8 mouse cellular contexts compared by ENCODE assay signal in genomic region chr2:68873653-68874441, GRCm38 (mm10). TPM values are rescaled to one million over a fixed set of nuclear protein-coding genes. Genes with fewer than 3 reads are reported as not detected.
DNase-seq lines count a peak whose midpoint lies in the region; ATAC-seq and TF ChIP-seq lines count a peak whose summit lies in the region.

No protein-coding gene starts in this region.

- peak overlapping the region; percentile 49 for H3K4me2 ChIP-seq in heart, embryonic 11.5 days

- TF ChIP-seq CTCF in small intestine, adult 2 months (IDR thresholded peaks at IDR 0.05; ENCODE audit: extremely low read depth, insufficient read length, insufficient replicate concordance, low read depth, low read length), result no peak

- no peak for TF ChIP-seq POLR2A in small intestine, adult 2 months (IDR thresholded peaks at IDR 0.05; ENCODE audit: low read depth, low read length)

- peaks cover 30% of the 10 kb centered on the region for H3K4me1 ChIP-seq in heart, embryonic 11.5 days (ENCODE audit: control insufficient read depth, insufficient read depth, low read length)
- peaks cover 33% of the 10 kb centered on the region for H3K4me1 ChIP-seq in small intestine, adult 2 months (ENCODE audit: control insufficient read depth, insufficient read depth, insufficient read length, low read length)

- DNase-seq in heart, postnatal 25 days (ENCODE audit: low spot score), result no peak
- peak; percentile 64 to 66 for DNase-seq in right cerebral cortex, adult 2 months (ENCODE audit: low spot score in 2 of 2)
- no peak for DNase-seq in right cerebral cortex, postnatal 4 days
- peak; percentile 32 for DNase-seq in induced T-regulatory cell, adult 2 months (ENCODE audit: low read depth)
- no peak for DNase-seq in retina, postnatal 1 day
- no peak for DNase-seq in cerebellum, adult 11-12 months

- H3K9me3 ChIP-seq in heart, embryonic 11.5 days (replicated peaks; ENCODE audit: control insufficient read depth, low read length), result 0 out of 2 replicates have a peak, but pooled peaks cover 3% of the 10 kb centered on the region

- ATAC-seq in heart, embryonic 11.5 days (replicated peaks; ENCODE audit: insufficient number of reproducible peaks, low FRiP score, low TSS enrichment), result no peak

- no peak overlapping the region for H3K9ac ChIP-seq in heart, embryonic 11.5 days (ENCODE audit: low read depth, low read length)

- WGBS in heart, embryonic 11.5 days (ENCODE audit: insufficient replicate concordance), result 37% methylated on average over 15 of the region's 15 CpGs
- WGBS in small intestine, adult 2 months, result 28% methylated on average over 15 of the region's 15 CpGs

- H3K4me3 ChIP-seq in heart, embryonic 11.5 days (ENCODE audit: low read depth, low read length), result no peak overlapping the region
- no peak overlapping the region for H3K4me3 ChIP-seq in small intestine, adult 2 months (ENCODE audit: low read depth, low read length)

- no peaks in the 10 kb centered on the region for H3K36me3 ChIP-seq in heart, embryonic 11.5 days (ENCODE audit: control insufficient read depth, insufficient read depth, low read length)
- no peaks in the 10 kb centered on the region for H3K36me3 ChIP-seq in small intestine, adult 2 months (ENCODE audit: control insufficient read depth, insufficient read depth, low read length)

- H3K27ac ChIP-seq in heart, embryonic 11.5 days (ENCODE audit: low read depth, low read length), result peak overlapping the region; percentile 37
- peak overlapping the region; percentile 39 for H3K27ac ChIP-seq in small intestine, adult 2 months (ENCODE audit: insufficient read depth, low read depth, low read length)

- no peaks in the 10 kb centered on the region for H3K27me3 ChIP-seq in heart, embryonic 11.5 days (ENCODE audit: control insufficient read depth, insufficient read depth, low read length)
- H3K27me3 ChIP-seq in small intestine, adult 2 months (ENCODE audit: control insufficient read depth, insufficient read depth, low read length), result no peaks in the 10 kb centered on the region

- intact Hi-C loops in heart, postnatal 25 days (cut with DNase I), result no loop called here

RNA-seq across cellular contexts. Expression of gene Cers6, which starts 12.6 kb away (rescaled TPM):
- polyA plus RNA-seq in heart, embryonic 11.5 days (2014; fragmentation: Nextera tagmentation; extraction: Ambion mirVana), result 31.6 and 32.8 TPM in 2 replicates
- 1 to 10 TPM; 8.8 to 9.6 TPM for total RNA-seq in heart, postnatal 25 days (2021)
- polyA plus RNA-seq in small intestine, adult 2 months (2012; rRNA removed), result 9.7 and 19.4 TPM in 2 replicates

Comparison
In these comparisons a context has a peak if more than half of its experiments do, and no peak if none do; other contexts are left out.
1. DNase-seq: peak in right cerebral cortex, adult 2 months (2 of 2) and induced T-regulatory cell, adult 2 months (single experiment); none in heart, postnatal 25 days (single experiment), right cerebral cortex, postnatal 4 days (single experiment), retina, postnatal 1 day (single experiment) and cerebellum, adult 11-12 months (single experiment).